Comparison of ENCODE assay signal across 8 mouse cellular contexts in the genomic region with DNA sequence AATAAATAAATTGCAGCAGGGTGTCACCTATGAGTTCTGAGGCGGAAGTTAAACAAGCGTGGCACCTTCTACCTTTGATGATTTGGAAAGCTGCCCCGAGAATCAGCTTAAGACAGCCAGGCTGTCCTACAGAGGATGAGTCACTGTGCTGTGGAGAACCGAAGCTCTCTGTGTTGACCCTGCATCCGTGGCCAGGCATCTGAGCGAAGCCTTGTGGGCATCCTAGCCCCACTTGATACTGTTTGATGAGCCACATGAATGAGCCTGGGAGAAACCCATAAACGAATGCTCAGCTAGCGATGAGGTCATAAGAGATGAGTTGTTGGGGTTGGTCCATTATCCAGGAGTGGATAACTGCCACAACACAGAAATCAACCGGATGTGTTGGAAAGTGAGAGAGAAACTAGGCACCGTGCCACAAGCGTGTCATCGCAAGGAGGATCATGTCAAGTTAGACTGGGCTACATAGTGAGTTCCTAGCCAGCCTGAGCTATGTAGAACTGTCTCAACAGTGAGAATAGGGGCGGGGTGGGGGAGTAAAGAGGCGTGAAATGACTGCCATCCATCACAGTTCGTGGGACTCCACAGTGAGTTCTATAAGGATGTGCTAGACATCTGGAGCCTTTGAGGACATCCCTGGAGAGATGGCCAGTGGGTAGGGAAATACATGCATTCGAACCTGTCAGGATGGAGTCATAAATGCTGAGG. TPM values are rescaled to one million over a fixed set of nuclear protein-coding genes. Genes with fewer than 3 reads are reported as not detected.
DNase-seq lines count a peak whose midpoint lies in the region; ATAC-seq and TF ChIP-seq lines count a peak whose summit lies in the region.
"Had no signal": no experiment of that assay in that cellular context is flagged by ENCODE, and none has a peak within 500 bp of the region (broad histone marks: within the 10 kb centered on the region; RNA-seq: fewer than 3 reads in every experiment).

No protein-coding gene starts in this region.

- no peak overlapping the region for H3K9ac ChIP-seq in neural tube, embryonic 13.5 days
- no peak overlapping the region for H3K9ac ChIP-seq in neural tube, embryonic 15.5 days (replicated peaks)
- no peak overlapping the region for H3K9ac ChIP-seq in heart, embryonic 16.5 days (ENCODE audit: low read length)
- H3K9ac ChIP-seq in stomach, postnatal 0 days (ENCODE audit: low read length): no peak overlapping the region
- no peak overlapping the region for H3K9ac ChIP-seq in midbrain, embryonic 16.5 days (ENCODE audit: low read depth, low read length)
- H3K9ac ChIP-seq: limb, embryonic 13.5 days had no signal

- H3K4me2 ChIP-seq in neural tube, embryonic 13.5 days: no peak overlapping the region
- no peak overlapping the region for H3K4me2 ChIP-seq in neural tube, embryonic 15.5 days
- H3K4me2 ChIP-seq in heart, embryonic 16.5 days (ENCODE audit: low read depth, low read length): no peak overlapping the region
- H3K4me2 ChIP-seq in stomach, postnatal 0 days (replicated peaks; ENCODE audit: low read depth): no peak overlapping the region
- no peak overlapping the region for H3K4me2 ChIP-seq in midbrain, embryonic 16.5 days (ENCODE audit: low read length)
- H3K4me2 ChIP-seq: limb, embryonic 13.5 days had no signal

- ATAC-seq in neural tube, embryonic 13.5 days (ENCODE audit: low read depth): 0 out of 2 replicates have a peak, but pooled peaks have one; percentile 11
- no peak for ATAC-seq in neural tube, embryonic 15.5 days (ENCODE audit: low FRiP score)
- ATAC-seq in heart, embryonic 16.5 days (replicated peaks; ENCODE audit: extremely low read depth, insufficient read depth, low FRiP score): peak; percentile 42; the same call in 1 of the 2 replicates
- peak; percentile 70; the same call in 1 of the 2 replicates for ATAC-seq in stomach, postnatal 0 days (ENCODE audit: low FRiP score, low TSS enrichment)
- no peak for ATAC-seq in midbrain, embryonic 16.5 days

- H3K4me3 ChIP-seq in neural tube, embryonic 13.5 days: no peak overlapping the region
- H3K4me3 ChIP-seq in neural tube, embryonic 15.5 days (replicated peaks): no peak overlapping the region
- H3K4me3 ChIP-seq in heart, embryonic 16.5 days (ENCODE audit: low read length): no peak overlapping the region
- no peak overlapping the region for H3K4me3 ChIP-seq in stomach, postnatal 0 days (ENCODE audit: low read depth, low read length)
- H3K4me3 ChIP-seq in midbrain, embryonic 16.5 days (ENCODE audit: low read depth, low read length): no peak overlapping the region
- H3K4me3 ChIP-seq: limb, embryonic 13.5 days had no signal

- TF ChIP-seq CTCF in stomach, postnatal 0 days (IDR thresholded peaks at IDR 0.05; ENCODE audit: low read depth): no peak

- 70% methylated on average over 16 of the region's 16 CpGs for WGBS in neural tube, embryonic 13.5 days
- WGBS in neural tube, embryonic 15.5 days: 73% methylated on average over 16 of the region's 16 CpGs
- 64% methylated on average over 16 of the region's 16 CpGs for WGBS in heart, embryonic 16.5 days
- WGBS in stomach, postnatal 0 days: 62% methylated on average over 16 of the region's 16 CpGs
- WGBS in midbrain, embryonic 16.5 days: 89% methylated on average over 16 of the region's 16 CpGs

- no peaks in the 10 kb centered on the region for H3K36me3 ChIP-seq in neural tube, embryonic 13.5 days
- H3K36me3 ChIP-seq in neural tube, embryonic 15.5 days: no peaks in the 10 kb centered on the region
- H3K36me3 ChIP-seq in heart, embryonic 16.5 days (ENCODE audit: control insufficient read depth, insufficient read depth): no peaks in the 10 kb centered on the region
- H3K36me3 ChIP-seq in stomach, postnatal 0 days (ENCODE audit: control insufficient read depth, insufficient read depth, low read length): no peaks in the 10 kb centered on the region
- H3K36me3 ChIP-seq in midbrain, embryonic 16.5 days (ENCODE audit: control insufficient read depth, insufficient read depth, low read length): no peaks in the 10 kb centered on the region
- H3K36me3 ChIP-seq: limb, embryonic 13.5 days had no signal

- no peaks in the 10 kb centered on the region for H3K27me3 ChIP-seq in neural tube, embryonic 13.5 days
- no peaks in the 10 kb centered on the region for H3K27me3 ChIP-seq in neural tube, embryonic 15.5 days (replicated peaks)
- H3K27me3 ChIP-seq in heart, embryonic 16.5 days (ENCODE audit: control insufficient read depth, insufficient read depth, low read length): no peaks in the 10 kb centered on the region
- no peaks in the 10 kb centered on the region for H3K27me3 ChIP-seq in stomach, postnatal 0 days (ENCODE audit: control insufficient read depth, insufficient read depth, low read length)
- H3K27me3 ChIP-seq in midbrain, embryonic 16.5 days (ENCODE audit: control insufficient read depth, insufficient read depth, low read depth, low read length): no peaks in the 10 kb centered on the region
- H3K27me3 ChIP-seq: limb, embryonic 13.5 days had no signal

- no peak for TF ChIP-seq EP300 in stomach, postnatal 0 days (optimal IDR thresholded peaks at IDR 0.05)

- no peak overlapping the region for H3K27ac ChIP-seq in neural tube, embryonic 13.5 days (replicated peaks)
- no peak overlapping the region for H3K27ac ChIP-seq in neural tube, embryonic 15.5 days (replicated peaks)
- H3K27ac ChIP-seq in heart, embryonic 16.5 days (ENCODE audit: low read length): no peak overlapping the region
- H3K27ac ChIP-seq in stomach, postnatal 0 days (replicated peaks): no peak overlapping the region
- no peak overlapping the region for H3K27ac ChIP-seq in midbrain, embryonic 16.5 days (ENCODE audit: low read length)

- H3K4me1 ChIP-seq in neural tube, embryonic 13.5 days (replicated peaks): peaks cover 3% of the 10 kb centered on the region
- H3K4me1 ChIP-seq in neural tube, embryonic 15.5 days: peaks cover 3% of the 10 kb centered on the region
- H3K4me1 ChIP-seq in heart, embryonic 16.5 days (ENCODE audit: control insufficient read depth, insufficient read depth, low read length): no peaks in the 10 kb centered on the region
- H3K4me1 ChIP-seq in stomach, postnatal 0 days (replicated peaks; ENCODE audit: control insufficient read depth, insufficient read depth): no peaks in the 10 kb centered on the region; the same call in 1 of the 2 replicates
- peaks cover 2% of the 10 kb centered on the region; the same call in 1 of the 2 replicates for H3K4me1 ChIP-seq in midbrain, embryonic 16.5 days (ENCODE audit: control insufficient read depth, insufficient read depth, low read length)

- peak; percentile 67 to 73 for DNase-seq in kidney, postnatal 4 days
- no peak for DNase-seq in stomach, postnatal 0 days (ENCODE audit: low spot score)
- DNase-seq in ovary, adult 18-20 months (ENCODE audit: low spot score): no peak

- no peaks in the 10 kb centered on the region for H3K9me3 ChIP-seq in neural tube, embryonic 13.5 days
- no peaks in the 10 kb centered on the region for H3K9me3 ChIP-seq in neural tube, embryonic 15.5 days (replicated peaks)
- no peaks in the 10 kb centered on the region for H3K9me3 ChIP-seq in heart, embryonic 16.5 days (replicated peaks; ENCODE audit: control insufficient read depth, low read length)
- H3K9me3 ChIP-seq in stomach, postnatal 0 days (ENCODE audit: control insufficient read depth, low read length): no peaks in the 10 kb centered on the region
- H3K9me3 ChIP-seq in midbrain, embryonic 16.5 days (replicated peaks; ENCODE audit: control insufficient read depth, low read length, poor library complexity, severe bottlenecking): no peaks in the 10 kb centered on the region
- H3K9me3 ChIP-seq: limb, embryonic 13.5 days had no signal

RNA-seq across cellular contexts. Expression of a gene that starts 30.6 kb away (rescaled TPM):
- 643 and 747 TPM in 2 replicates for polyA plus RNA-seq in neural tube, embryonic 13.5 days (2015; fragmentation: Nextera tagmentation; extraction: Ambion mirVana)
- 381 and 465 TPM in 2 replicates for polyA plus RNA-seq in neural tube, embryonic 15.5 days (2015; fragmentation: Nextera tagmentation; extraction: Ambion mirVana)
- 370 and 406 TPM in 2 replicates for polyA plus RNA-seq in heart, embryonic 16.5 days (2015; fragmentation: Nextera tagmentation; extraction: Ambion mirVana)
- polyA plus RNA-seq in stomach, postnatal 0 days (2015; fragmentation: Nextera tagmentation; extraction: Ambion mirVana): 280 and 301 TPM in 2 replicates
- 311 and 357 TPM in 2 replicates for polyA plus RNA-seq in midbrain, embryonic 16.5 days (2015; fragmentation: Nextera tagmentation; extraction: Ambion mirVana)

Comparison
In these comparisons a context has a peak if more than half of its experiments do, and no peak if none do; other contexts are left out.
1. ATAC-seq: peak in neural tube, embryonic 13.5 days (single experiment), heart, embryonic 16.5 days (single experiment) and stomach, postnatal 0 days (single experiment); none in neural tube, embryonic 15.5 days (single experiment) and midbrain, embryonic 16.5 days (single experiment).
2. DNase-seq: peak in kidney, postnatal 4 days (2 of 2); none in stomach, postnatal 0 days (single experiment) and ovary, adult 18-20 months (single experiment).